Mouse (Mus musculus): ENCODE data around the gene Ntn4. TPM values are rescaled to one million over a fixed set of nuclear protein-coding genes. Genes with fewer than 3 reads are reported as not detected.

Gene Ntn4
- polyA plus RNA-seq, 1 experiment = 14.6 TPM

GRCm38 (mm10) chr10:93742097-93742446, 101.6 kb downstream of the Ntn4 start:
- 12% methylated on average over 3 of the region's 3 CpGs for WGBS
- DNase-seq = peak in 1 of 2 experiments; percentile 59
- no peaks in the 10 kb centered on the region for H3K27me3 ChIP-seq (ENCODE audit: control insufficient read depth, insufficient read depth, low read length)
- TF ChIP-seq CTCF (IDR thresholded peaks at IDR 0.05; ENCODE audit: borderline replicate concordance, insufficient read depth, low read depth, low read length) = no peak
- no peak for TF ChIP-seq POLR2A (IDR thresholded peaks at IDR 0.05; ENCODE audit: borderline replicate concordance, insufficient read depth, low read length)
- H3K27ac ChIP-seq (ENCODE audit: insufficient read depth, low read length) = peak overlapping the region; percentile 98
- H3K4me1 ChIP-seq (ENCODE audit: control insufficient read depth, insufficient read depth, low read length) = peaks cover 12% of the 10 kb centered on the region; the same call in 1 of the 2 replicates
- no peak overlapping the region for H3K4me3 ChIP-seq (replicated peaks; ENCODE audit: insufficient read depth, low read depth, low read length)

GRCm38 (mm10) chr10:93742598-93742997, 102.1 kb downstream of the Ntn4 start:
- peak; percentile 71 to 91 for DNase-seq
- WGBS = 4% methylated on average over 6 of the region's 6 CpGs
- H3K27me3 ChIP-seq (ENCODE audit: control insufficient read depth, insufficient read depth, low read length) = no peaks in the 10 kb centered on the region
- H3K27ac ChIP-seq (ENCODE audit: insufficient read depth, low read length) = peak overlapping the region; percentile 97
- H3K4me1 ChIP-seq (ENCODE audit: control insufficient read depth, insufficient read depth, low read length) = peaks cover 12% of the 10 kb centered on the region; the same call in 1 of the 2 replicates
- H3K4me3 ChIP-seq (replicated peaks; ENCODE audit: insufficient read depth, low read depth, low read length) = no peak overlapping the region
- no peak for TF ChIP-seq POLR2A (IDR thresholded peaks at IDR 0.05; ENCODE audit: borderline replicate concordance, insufficient read depth, low read length)
- TF ChIP-seq CTCF (IDR thresholded peaks at IDR 0.05; ENCODE audit: borderline replicate concordance, insufficient read depth, low read depth, low read length) = no peak

GRCm38 (mm10) chr10:93749267-93750192, 109.0 kb downstream of the Ntn4 start:
- peaks cover 25% of the 10 kb centered on the region for H3K4me1 ChIP-seq (ENCODE audit: control insufficient read depth, insufficient read depth, low read length)
- peak; percentile 58 to 73 for DNase-seq
- H3K4me3 ChIP-seq (replicated peaks; ENCODE audit: insufficient read depth, low read depth, low read length) = no peak overlapping the region
- WGBS = 52% methylated on average over 21 of the region's 21 CpGs
- no peaks in the 10 kb centered on the region for H3K27me3 ChIP-seq (ENCODE audit: control insufficient read depth, insufficient read depth, low read length)
- H3K27ac ChIP-seq (ENCODE audit: insufficient read depth, low read length) = peak overlapping the region; percentile 80; the same call in 1 of the 2 replicates
- TF ChIP-seq POLR2A (IDR thresholded peaks at IDR 0.05; ENCODE audit: borderline replicate concordance, insufficient read depth, low read length) (no peak), CTCF (IDR thresholded peaks at IDR 0.05; ENCODE audit: borderline replicate concordance, insufficient read depth, low read depth, low read length) (no peak)

- DNase-seq = no peak
- TF ChIP-seq POLR2A (IDR thresholded peaks at IDR 0.05; ENCODE audit: borderline replicate concordance, insufficient read depth, low read length) (no peak), CTCF (IDR thresholded peaks at IDR 0.05; ENCODE audit: borderline replicate concordance, insufficient read depth, low read depth, low read length) (no peak)
- Histone ChIP-seq H3K4me1 (ENCODE audit: control insufficient read depth, insufficient read depth, low read length) (peaks cover 26% of the 10 kb centered on the region), H3K27ac (ENCODE audit: insufficient read depth, low read length) (no peak overlapping the region), H3K4me3 (replicated peaks; ENCODE audit: insufficient read depth, low read depth, low read length) (no peak overlapping the region), H3K27me3 (ENCODE audit: control insufficient read depth, insufficient read depth, low read length) (no peaks in the 10 kb centered on the region)
- WGBS = 67% methylated on average over 14 of the region's 14 CpGs
Observed at GRCm38 (mm10) chr10:93751302-93751701, 110.8 kb downstream of the Ntn4 start.

GRCm38 (mm10) chr10:93753711-93754391, 113.4 kb downstream of the Ntn4 start:
- H3K4me1 ChIP-seq (ENCODE audit: control insufficient read depth, insufficient read depth, low read length) = peaks cover 26% of the 10 kb centered on the region
- WGBS = 9% methylated on average over 13 of the region's 13 CpGs
- no peak overlapping the region for H3K4me3 ChIP-seq (replicated peaks; ENCODE audit: insufficient read depth, low read depth, low read length)
- TF ChIP-seq POLR2A (IDR thresholded peaks at IDR 0.05; ENCODE audit: borderline replicate concordance, insufficient read depth, low read length) (no peak), CTCF (IDR thresholded peaks at IDR 0.05; ENCODE audit: borderline replicate concordance, insufficient read depth, low read depth, low read length) (no peak)
- peak; percentile 77 to 83 for DNase-seq
- peak overlapping the region; percentile 84 for H3K27ac ChIP-seq (ENCODE audit: insufficient read depth, low read length)
- no peaks in the 10 kb centered on the region for H3K27me3 ChIP-seq (ENCODE audit: control insufficient read depth, insufficient read depth, low read length)

- no peak overlapping the region for H3K27ac ChIP-seq (ENCODE audit: insufficient read depth, low read length)
- no peak overlapping the region for H3K4me3 ChIP-seq (replicated peaks; ENCODE audit: insufficient read depth, low read depth, low read length)
- no peaks in the 10 kb centered on the region for H3K27me3 ChIP-seq (ENCODE audit: control insufficient read depth, insufficient read depth, low read length)
- 82% methylated on average over 10 of the region's 10 CpGs for WGBS
- peaks cover 19% of the 10 kb centered on the region for H3K4me1 ChIP-seq (ENCODE audit: control insufficient read depth, insufficient read depth, low read length)
- no peak for DNase-seq
- TF ChIP-seq POLR2A (IDR thresholded peaks at IDR 0.05; ENCODE audit: borderline replicate concordance, insufficient read depth, low read length) (no peak), CTCF (IDR thresholded peaks at IDR 0.05; ENCODE audit: borderline replicate concordance, insufficient read depth, low read depth, low read length) (no peak)
Observed at GRCm38 (mm10) chr10:93756211-93756610, 115.7 kb downstream of the Ntn4 start.

- H3K4me1 ChIP-seq (ENCODE audit: control insufficient read depth, insufficient read depth, low read length) = peaks cover 3% of the 10 kb centered on the region
- no peak overlapping the region for H3K4me3 ChIP-seq (replicated peaks; ENCODE audit: insufficient read depth, low read depth, low read length)
- TF ChIP-seq POLR2A (IDR thresholded peaks at IDR 0.05; ENCODE audit: borderline replicate concordance, insufficient read depth, low read length) = no peak
- TF ChIP-seq CTCF (IDR thresholded peaks at IDR 0.05; ENCODE audit: borderline replicate concordance, insufficient read depth, low read depth, low read length) = no peak
- 41% methylated on average over 4 of the region's 4 CpGs for WGBS
- no peaks in the 10 kb centered on the region for H3K27me3 ChIP-seq (ENCODE audit: control insufficient read depth, insufficient read depth, low read length)
- H3K27ac ChIP-seq (ENCODE audit: insufficient read depth, low read length) = no peak overlapping the region
- no peak for DNase-seq
Observed at GRCm38 (mm10) chr10:93759644-93760043, 119.2 kb downstream of the Ntn4 start.

Data from cerebellum, adult 2 months (tissue).